Mouse (Mus musculus) left cerebral cortex, postnatal 14 days (tissue): Measurements from ENCODE around the gene Tshr. TPM values are rescaled to one million over a fixed set of nuclear protein-coding genes. Genes with fewer than 3 reads are reported as not detected.
"Not testable (repeated sequence)": the region's sequence is repeated elsewhere in the genome, so short reads cannot be mapped to it uniquely, and the experiment has no call there.

Experiments
- DNase-seq, 2 experiments: peaks; one replicate each; pipeline ENCODE4 v3.0.0; 2021 to 2022; ENCODE audit warnings: low spot score in 2 of 2, mixed read lengths in 1 of 2
- intact Hi-C: fragments of 180-260 bp; cut with DNase I; formaldehyde crosslinking; loops from one replicate; pipeline ENCODE4 v1.15.1; 2025
- long read RNA-seq, 2 experiments: library from polyadenylated mRNA; stranded (forward); transcript quantifications; one replicate each; pipeline ENCODE4 v2.0.0; 2021
- total RNA-seq, 2 experiments: library from RNA; stranded (reverse); gene quantifications; 2 replicates each; pipeline ENCODE4 v1.2.3; 2021

Tshr gene
- total RNA-seq, result 1 to 10 TPM in 1 of 2 experiments, under 1 TPM in 1; 0.48 to 1.3 TPM
- long read RNA-seq, experiment 1, full-length matches to known transcripts, result 2 of 3 reads
- long read RNA-seq, experiment 1, partial matches to known transcripts, result 0 of 3 reads
- long read RNA-seq, experiment 1, other reads (novel, unspliced or antisense), result 1 of 3 reads
- long read RNA-seq, experiment 2, partial matches to known transcripts, result 0 of 1 reads
- long read RNA-seq, experiment 2, other reads (novel, unspliced or antisense), result 1 of 1 reads

DNA sequence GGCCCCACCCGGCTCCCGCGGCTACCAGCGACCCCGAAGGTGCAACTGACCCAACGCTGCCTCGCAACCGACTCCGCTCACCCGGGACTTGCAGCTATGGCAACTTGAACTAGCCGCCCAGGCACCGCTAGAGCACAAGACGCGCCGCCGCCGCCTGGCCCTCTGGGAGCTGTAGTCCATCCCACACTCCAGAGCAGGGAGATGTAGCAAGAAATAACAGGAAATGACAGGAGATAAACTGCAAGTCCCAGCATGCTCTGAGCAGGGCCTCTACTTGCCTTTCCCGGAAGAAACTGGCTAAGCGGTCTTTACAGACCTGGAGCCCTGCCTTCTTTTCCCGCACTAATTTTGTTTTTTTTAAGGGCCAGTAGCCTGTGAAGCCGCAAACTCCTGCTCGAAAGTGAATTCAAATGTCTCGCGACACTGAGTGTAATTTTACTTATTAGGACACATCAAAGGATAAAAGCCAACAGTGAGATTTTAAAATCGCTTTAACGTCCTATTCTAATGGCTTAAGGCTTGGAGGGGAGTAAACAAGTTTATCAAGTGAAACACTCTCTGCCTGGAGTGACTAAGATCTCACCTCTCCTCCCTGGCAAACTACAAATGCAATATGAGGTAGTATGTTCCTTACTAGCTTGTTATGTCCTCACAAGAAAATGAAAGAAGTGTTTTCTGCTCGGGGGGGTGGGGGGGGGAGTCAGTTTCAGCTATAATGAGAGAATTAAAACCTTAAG is at the start of gene Tshr, which contains the start of gene Cep128:
Tshr (plus strand) TSS at position 283 of the 737 bp plus-strand sequence.
Cep128 (minus strand) TSS at position 129 of the 737 bp plus-strand sequence.
- intact Hi-C loops, result no loop called here
- peak; percentile 91 to 94 for DNase-seq

- intact Hi-C loops, DNase-seq: not testable (repeated sequence)
Measured at GRCm38 (mm10) chr12:91338656-91339055, 45.7 kb upstream of the Tshr start.

- DNase-seq, result no peak
- intact Hi-C loops, result no loop called here
Measured at GRCm38 (mm10) chr12:91353783-91354182, 30.6 kb upstream of the Tshr start.

- intact Hi-C loops, result no loop called here
- DNase-seq, result no peak
Measured at GRCm38 (mm10) chr12:91369173-91369572, 15.2 kb upstream of the Tshr start.

DNA sequence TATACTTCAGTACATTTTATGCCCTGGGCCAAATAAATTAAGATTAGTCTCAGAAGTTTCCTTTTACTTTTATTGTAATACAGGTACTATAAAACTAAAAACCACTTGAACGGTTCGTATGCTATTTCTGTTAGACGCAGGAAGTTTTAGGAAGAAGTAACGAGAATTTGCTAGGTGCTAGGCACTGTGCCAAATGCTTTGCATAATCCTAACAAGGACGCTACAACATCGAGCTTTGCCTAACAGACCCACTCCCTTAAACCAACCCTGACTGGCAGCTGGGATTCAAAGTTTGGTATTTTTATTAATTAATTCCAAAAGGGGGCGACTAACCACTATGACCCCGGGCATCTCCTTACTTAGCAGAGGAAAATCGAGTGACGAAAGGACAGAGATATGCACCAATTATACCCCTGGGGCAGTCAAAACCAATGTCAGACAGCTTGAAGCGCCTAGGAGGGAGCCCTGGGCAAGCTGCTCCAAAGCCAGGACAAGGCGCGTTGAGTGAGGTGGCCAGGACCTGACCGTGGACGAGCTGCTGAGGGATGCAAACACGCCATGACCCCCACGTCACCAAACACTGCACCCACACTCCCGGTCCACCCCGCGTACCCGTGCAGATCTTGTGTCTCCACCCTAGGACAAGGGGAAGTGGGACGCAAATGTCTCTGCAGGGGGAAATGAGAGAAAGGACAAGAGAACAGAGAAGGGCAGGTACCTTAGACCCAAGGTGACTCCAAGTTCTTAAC is 673 bp upstream of the Tshr start:
- intact Hi-C loops, result no loop called here
- DNase-seq, result peak; percentile 6 to 17

GRCm38 (mm10) chr12:91400232-91401048 is 16.1 kb downstream of the Tshr start:
- intact Hi-C loops, result loop anchor here (5.0 kb wide), 1 partner anchor 402 kb away; no protein-coding TSS in a partner anchor
- peak; percentile 86 to 90 for DNase-seq

DNA sequence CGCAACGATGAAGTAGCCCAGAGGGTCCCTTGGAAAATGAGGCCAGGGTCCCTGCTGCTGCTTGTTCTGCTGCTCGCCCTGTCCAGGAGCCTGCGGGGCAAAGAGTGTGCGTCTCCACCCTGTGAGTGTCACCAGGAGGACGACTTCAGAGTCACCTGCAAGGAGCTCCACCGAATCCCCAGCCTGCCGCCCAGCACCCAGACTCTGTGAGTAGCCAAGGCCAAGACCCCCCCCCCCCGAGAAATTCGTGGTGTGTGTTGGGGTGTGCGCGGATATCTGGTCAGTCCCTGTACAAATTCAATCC is 16.6 kb downstream of the Tshr start:
- intact Hi-C loops, result loop anchor here (5.0 kb wide), 1 partner anchor 401 kb away; no protein-coding TSS in a partner anchor
- no peak for DNase-seq

- intact Hi-C loops, result no loop called here
- DNase-seq, result no peak
Measured at GRCm38 (mm10) chr12:91410306-91410705, 25.9 kb downstream of the Tshr start.

DNA sequence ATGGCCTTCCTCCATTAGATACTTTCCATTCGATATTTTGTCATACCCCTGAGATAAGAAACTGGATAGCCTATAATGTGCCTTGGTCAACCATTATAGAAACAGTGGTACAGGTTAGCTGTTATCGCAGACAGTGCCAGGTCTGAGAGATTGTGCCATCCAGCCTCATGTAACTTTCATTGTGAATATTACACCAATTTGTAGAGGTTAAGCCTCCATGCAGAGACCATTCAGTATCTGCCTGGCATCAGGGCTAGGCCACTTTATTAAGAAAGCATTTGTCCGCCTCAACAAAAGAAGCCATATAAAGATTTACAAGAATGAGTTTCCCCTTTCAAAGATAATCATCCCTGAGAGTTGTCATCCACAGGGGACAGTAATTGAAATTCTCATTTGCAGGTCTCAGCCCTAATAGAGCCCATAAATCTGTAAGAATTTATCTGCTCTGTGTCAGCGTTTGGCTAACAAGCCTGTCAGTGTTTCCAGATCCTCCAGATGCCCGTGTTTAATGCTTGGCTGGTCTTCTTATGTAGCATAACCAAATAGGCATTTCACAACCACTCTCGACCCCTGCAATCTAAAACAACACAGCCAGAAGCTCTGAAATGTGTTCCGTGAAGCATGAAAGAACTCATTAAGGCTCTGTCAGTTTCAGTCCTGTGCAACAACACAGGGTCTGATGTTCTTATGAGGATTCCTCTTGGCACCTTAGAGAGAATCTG is 28.3 kb downstream of the Tshr start:
- intact Hi-C loops, result no loop called here
- DNase-seq, result no peak

GRCm38 (mm10) chr12:91415112-91415511 is 30.7 kb downstream of the Tshr start:
- intact Hi-C loops, result no loop called here
- DNase-seq, result no peak

- no peak for DNase-seq
- intact Hi-C loops, result no loop called here
Measured at GRCm38 (mm10) chr12:91416828-91417227, 32.5 kb downstream of the Tshr start.

DNA sequence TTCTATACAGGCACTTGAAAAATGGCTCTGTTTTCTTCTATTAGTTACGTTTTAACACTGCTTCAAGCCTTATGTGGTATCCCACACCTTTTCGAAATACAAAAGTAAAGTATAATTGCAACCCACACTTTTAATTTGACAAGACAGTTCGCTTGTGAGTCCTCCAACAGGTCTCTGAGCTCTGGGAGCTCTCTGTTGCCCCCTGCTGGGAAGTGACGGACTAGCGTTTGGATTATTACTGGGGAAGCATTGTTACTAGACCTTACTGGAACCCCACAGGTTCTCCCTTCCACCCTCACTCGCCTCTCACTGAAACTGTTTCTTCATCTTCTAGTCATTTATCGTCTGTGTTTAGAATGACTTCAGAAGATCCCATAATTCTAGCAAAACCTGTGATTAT is 34.4 kb downstream of the Tshr start:
- intact Hi-C loops, result no loop called here
- DNase-seq, result peak; percentile 44 to 71

GRCm38 (mm10) chr12:91421272-91421671 is 36.9 kb downstream of the Tshr start:
- no peak for DNase-seq
- intact Hi-C loops, result no loop called here

DNA sequence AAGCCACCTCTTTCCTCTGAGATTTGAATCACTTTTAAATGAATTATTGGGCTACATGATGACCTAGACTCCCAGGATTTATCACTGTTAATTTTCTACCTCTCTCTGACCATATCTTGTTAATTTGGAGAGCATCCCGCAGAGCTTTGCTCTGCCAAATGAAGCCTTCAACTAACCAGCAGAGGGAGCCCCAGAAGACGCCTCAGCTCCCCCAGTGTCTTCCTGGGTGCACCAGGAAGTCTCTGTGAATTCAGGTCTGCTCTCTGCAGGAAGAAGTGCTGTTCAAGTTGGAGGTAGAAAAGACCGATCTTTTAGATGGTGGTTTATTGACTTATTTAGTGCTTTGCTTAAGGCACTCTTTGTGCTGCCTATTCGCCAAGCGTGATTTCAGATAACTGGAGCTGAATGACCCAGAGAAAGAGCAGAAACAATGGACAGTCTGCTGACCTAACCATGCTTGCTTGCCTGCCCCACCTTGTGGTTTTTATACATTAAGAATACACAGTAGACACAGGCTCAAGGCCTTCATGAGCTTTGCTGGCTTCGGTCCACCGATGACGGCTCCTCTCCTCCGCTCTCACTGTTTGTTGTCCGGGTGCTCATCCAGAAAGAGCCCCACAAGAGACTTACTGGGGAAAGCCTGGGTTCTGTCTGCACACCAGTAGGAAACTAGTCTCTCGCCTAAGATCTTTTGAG is 38.9 kb downstream of the Tshr start:
- intact Hi-C loops, result no loop called here
- peak; percentile 23 to 42 for DNase-seq

DNA sequence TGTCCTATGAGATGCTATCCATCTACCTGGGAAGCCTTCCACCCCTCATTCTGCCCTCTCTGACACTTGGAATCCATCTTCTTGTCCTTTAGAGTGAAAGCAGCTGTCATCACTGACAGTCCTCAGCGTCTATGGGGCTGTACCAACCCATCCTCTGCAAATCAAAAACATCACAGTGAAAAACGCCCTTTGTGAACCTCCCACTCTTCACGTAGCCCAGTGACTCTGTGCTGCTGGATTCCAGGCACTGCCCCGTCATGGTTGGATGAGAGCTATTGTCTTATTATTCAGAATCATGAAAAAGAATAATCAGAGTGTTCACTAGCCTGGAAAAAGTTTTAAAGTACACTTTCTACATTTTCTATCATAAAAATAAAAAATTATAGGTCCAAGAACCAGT is 42.1 kb downstream of the Tshr start:
- intact Hi-C loops, result no loop called here
- DNase-seq, result no peak

DNA sequence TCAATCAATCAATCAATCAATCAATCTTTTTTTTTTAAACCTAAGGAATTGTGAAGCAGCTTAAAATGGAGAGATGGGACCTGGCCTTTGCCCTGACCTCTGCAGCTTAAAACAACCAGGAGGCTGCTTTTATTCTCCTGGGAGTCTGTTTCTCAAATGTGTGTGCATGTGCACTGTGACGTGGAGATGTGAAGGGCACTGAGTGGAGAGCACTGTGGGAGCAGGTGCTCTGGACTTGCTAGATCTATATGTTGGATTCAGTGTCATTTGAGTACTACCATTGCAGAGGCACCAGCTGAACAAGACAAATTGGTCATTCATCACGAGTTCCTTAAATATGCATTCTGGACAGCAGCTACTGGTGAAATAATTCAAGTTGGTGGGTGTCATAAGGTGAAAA is 42.8 kb downstream of the Tshr start:
- intact Hi-C loops, result no loop called here
- DNase-seq, result no peak

DNA sequence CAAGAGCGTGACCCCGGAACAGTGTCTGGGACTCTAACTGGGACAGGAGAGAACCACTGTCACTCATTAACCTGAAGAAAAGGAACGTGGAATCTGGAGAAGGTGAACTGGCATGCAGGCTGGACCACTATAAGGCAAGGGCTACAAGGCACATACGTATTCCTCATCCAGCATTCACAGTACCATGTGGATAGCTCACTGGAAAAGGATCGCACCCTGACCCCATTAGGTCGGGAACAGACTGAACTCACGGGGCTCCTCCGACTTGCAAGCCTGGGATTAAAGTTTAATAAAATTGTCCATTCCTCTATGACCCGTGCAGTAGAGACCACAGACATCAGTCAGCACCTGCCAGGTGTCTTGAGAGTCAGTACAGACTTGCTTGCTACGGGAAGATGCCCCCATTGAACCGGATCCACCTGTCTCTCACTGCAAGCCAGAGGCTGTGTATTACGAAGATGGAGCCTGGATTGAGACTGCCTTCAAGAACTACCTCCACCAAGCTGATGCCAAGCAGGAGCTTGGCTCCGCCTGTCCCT is 97.9 kb downstream of the Tshr start:
- DNase-seq, result no peak
- intact Hi-C loops, result no loop called here

DNA sequence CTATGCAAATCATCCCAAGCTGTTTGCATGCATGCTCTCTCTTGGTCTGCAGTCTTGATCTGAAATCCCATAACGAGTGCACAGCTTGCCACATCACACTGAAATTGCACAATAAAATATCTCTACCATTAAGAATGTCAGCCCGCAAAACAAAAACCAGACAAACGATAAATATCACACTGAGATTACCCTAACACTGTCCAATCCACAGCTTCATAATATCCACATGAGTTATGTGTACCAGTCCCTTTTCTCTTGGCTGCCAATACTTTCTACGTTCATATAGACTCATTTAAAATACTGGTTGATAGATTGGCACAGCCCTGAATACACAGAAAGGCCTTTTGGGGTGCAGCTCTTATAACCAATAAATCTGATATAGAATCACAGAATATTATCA is 102.0 kb downstream of the Tshr start:
- no peak for DNase-seq
- intact Hi-C loops, result no loop called here
